Mouse (Mus musculus) adrenal gland, postnatal 14 days (tissue): ENCODE results near the gene Olfr1253. TPM values are rescaled to one million over a fixed set of nuclear protein-coding genes. Genes with fewer than 3 reads are reported as not detected.

Experiments
- DNase-seq: peaks from one replicate; pipeline ENCODE4 v3.0.0; 2021; ENCODE audit warnings: mixed read lengths
- long read RNA-seq, 2 experiments: library from polyadenylated mRNA; stranded (forward); transcript quantifications; one replicate each; pipeline ENCODE4 v2.0.0; 2021
- total RNA-seq: library from RNA; stranded (reverse); gene quantifications from 2 replicates; pipeline ENCODE4 v1.2.3, GENCODE M21; 2021

Gene Olfr1253
- total RNA-seq = not detected in 2 replicates
- long read RNA-seq, experiment 1 = 0 reads
- long read RNA-seq, experiment 2 = 0 reads

DNA sequence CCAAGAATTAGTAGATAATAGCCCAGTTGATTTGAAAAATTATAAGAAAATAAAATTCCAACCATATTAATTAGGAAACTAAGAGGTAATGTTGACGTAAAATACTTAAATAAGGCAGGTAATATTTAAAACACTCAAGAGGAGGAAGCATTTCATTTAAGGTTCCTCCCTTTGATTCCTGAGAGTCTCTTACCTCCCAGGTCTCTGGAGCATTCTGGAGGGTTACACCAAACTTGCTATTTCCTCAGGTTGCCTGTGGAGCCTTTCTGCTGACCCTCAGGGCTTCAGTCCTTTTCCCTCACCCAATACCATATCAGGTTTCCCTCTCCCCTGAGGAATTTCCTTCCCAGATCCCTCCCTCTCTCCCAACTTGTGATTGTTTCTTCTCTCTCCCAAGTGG, at the start of gene Olfr1253:
Gene Olfr1253, minus strand, starts transcription at position 101 of the 400 bp plus-strand sequence.
- no peak for DNase-seq

DNA sequence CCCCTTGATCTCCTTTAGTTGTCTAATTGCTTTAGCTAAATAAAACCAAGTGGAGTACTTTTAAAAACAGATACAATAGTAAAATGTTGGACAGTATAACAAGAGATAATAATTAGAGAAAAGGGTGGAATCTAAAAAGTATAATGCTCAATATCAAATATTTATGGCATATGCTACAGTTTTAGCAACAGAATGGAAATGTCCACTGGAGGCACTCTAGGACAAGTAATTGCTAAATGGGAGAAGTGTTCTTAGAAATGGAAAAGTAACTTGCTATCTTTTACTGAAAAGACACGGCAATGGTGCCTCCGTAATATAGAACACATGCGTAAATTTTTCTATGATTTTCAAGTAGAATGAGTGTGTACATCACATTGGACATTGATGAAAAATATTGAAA, 42.7 kb upstream of the Olfr1253 start:
- DNase-seq = no peak

DNA sequence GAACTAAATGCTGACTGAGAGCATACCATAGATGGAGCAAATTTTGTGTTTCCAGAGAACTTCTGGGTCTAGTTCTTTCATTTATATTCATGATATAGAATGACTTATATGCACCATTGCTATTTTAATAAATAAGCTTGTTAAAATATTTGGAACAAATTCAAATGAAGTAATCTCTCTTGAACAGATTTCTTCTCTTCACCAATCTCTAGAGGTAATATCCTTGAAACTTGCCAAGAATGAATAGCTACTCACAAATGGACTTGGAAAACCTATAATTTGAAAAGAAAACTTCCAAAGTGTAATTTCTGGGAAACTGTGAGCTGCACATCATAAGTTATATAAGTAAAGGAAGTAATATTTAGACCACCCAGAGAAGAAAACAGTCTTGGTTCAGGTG, 36.6 kb upstream of the Olfr1253 start, which contains the start of gene Olfr1254:
Gene Olfr1254, minus strand, starts transcription at position 101 of the 400 bp plus-strand sequence.
- no peak for DNase-seq

DNA sequence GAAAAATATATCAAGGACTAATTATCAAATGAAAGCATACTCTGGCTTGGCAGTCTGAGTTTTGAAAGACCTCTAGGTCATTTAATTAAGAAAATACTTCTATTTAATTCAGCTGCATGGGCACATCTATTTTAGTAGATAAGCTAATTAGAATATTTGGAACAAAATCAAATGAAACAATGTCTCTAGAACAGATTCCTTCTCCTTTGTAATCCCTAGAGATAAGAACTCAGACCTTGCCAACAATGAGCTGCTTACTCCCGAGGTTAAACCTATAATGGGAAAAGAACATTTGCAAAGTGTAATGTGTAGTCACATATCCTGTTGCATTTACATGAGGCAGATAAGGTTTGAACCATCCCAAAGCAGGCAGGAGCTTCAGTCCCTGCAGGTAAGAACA, 32.0 kb downstream of the Olfr1253 start, which contains the start of gene Olfr1252:
Gene Olfr1252, minus strand, starts transcription at position 101 of the 400 bp plus-strand sequence.
- DNase-seq = no peak

Other genes with a start within 250 kb of the Olfr1253 start
- not detected in 2 replicates for gene Olfr1243, start 225.6 kb downstream of the Olfr1253 start, total RNA-seq
- not detected in 2 replicates for gene Olfr1245, start 178.6 kb downstream of the Olfr1253 start, total RNA-seq
- not detected in 2 replicates for gene Olfr1246, start 163.9 kb downstream of the Olfr1253 start, total RNA-seq
- gene Olfr1247, start 143.0 kb downstream of the Olfr1253 start, total RNA-seq = not detected in 2 replicates
- not detected in 2 replicates for gene Olfr1248, start 138.8 kb downstream of the Olfr1253 start, total RNA-seq
- gene Olfr1249, start 122.1 kb downstream of the Olfr1253 start, total RNA-seq = not detected in 2 replicates
- gene Olfr1250, start 95.6 kb downstream of the Olfr1253 start, total RNA-seq = not detected in 2 replicates
- not detected in 2 replicates for gene Olfr1251, start 85.2 kb downstream of the Olfr1253 start, total RNA-seq
- not detected in 2 replicates for gene Olfr1252, start 32.1 kb downstream of the Olfr1253 start, total RNA-seq
- gene Olfr1254, start 36.5 kb upstream of the Olfr1253 start, total RNA-seq = not detected in 2 replicates
- gene Olfr1255, start 55.0 kb upstream of the Olfr1253 start, total RNA-seq = not detected in 2 replicates
- not detected in 2 replicates for gene Olfr1256, start 84.5 kb upstream of the Olfr1253 start, total RNA-seq
- not detected in 2 replicates for gene Olfr48, start 91.1 kb upstream of the Olfr1253 start, total RNA-seq
- gene Olfr1257, start 121.3 kb upstream of the Olfr1253 start, total RNA-seq = not detected in 2 replicates
- gene Olfr1258, start 170.2 kb upstream of the Olfr1253 start, total RNA-seq = not detected in 2 replicates
- not detected in 2 replicates for gene Olfr1259, start 191.6 kb upstream of the Olfr1253 start, total RNA-seq
- gene Olfr1260, start 217.2 kb upstream of the Olfr1253 start, total RNA-seq = not detected in 2 replicates
- not detected in 2 replicates for gene Olfr1261, start 234.1 kb upstream of the Olfr1253 start, total RNA-seq
- gene Olfr1262, start 243.1 kb upstream of the Olfr1253 start, total RNA-seq = not detected in 2 replicates